Mouse (Mus musculus) hindbrain, embryonic 10.5 days (tissue): ENCODE results near the gene Stil. TPM values are rescaled to one million over a fixed set of nuclear protein-coding genes. Genes with fewer than 3 reads are reported as not detected.
"Not testable (repeated sequence)": the region's sequence is repeated elsewhere in the genome, so short reads cannot be mapped to it uniquely, and the experiment has no call there.

ENCODE experiments used
- DNase-seq: peaks from one replicate; pipeline ENCODE4 v3.0.0-alpha.2; 2017; ENCODE audit warnings: low spot score
- H3K27ac ChIP-seq: fragments of 300-500 bp; sonication (generic); 2 replicates; pipeline ENCODE4 v1.5.1; 2016; ENCODE audit warnings: mild to moderate bottlenecking, moderate library complexity
- H3K27me3 ChIP-seq: fragments of 300-500 bp; sonication (generic); 2 replicates; pipeline ENCODE4 v1.6.1; 2016; ENCODE audit warnings: mild to moderate bottlenecking; ENCODE audit not compliant: poor library complexity, insufficient read depth, severe bottlenecking
- H3K36me3 ChIP-seq: fragments of 300-500 bp; sonication (generic); 2 replicates; pipeline ENCODE4 v1.6.1; 2016; ENCODE audit warnings: mild to moderate bottlenecking, moderate library complexity
- H3K4me1 ChIP-seq: fragments of 300-500 bp; sonication (generic); replicated peaks from 2 replicates; pipeline ENCODE4 v1.6.1; 2016; ENCODE audit warnings: mild to moderate bottlenecking
- H3K4me3 ChIP-seq: fragments of 300-500 bp; sonication (generic); 2 replicates; pipeline ENCODE4 v1.5.1; 2016; ENCODE audit warnings: mild to moderate bottlenecking, moderate library complexity
- H3K9me3 ChIP-seq: fragments of 300-500 bp; sonication (generic); 2 replicates; pipeline ENCODE4 v1.6.1; 2016; ENCODE audit warnings: mild to moderate bottlenecking, moderate library complexity
- WGBS: fragments of 180-500 bp; shearing (Covaris S2); methylation state at CpG from one replicate; pipeline ENCODE4 v1.1.7; 2016; 5-methylcytosine and 5-hydroxymethylcytosine counted together
- polyA plus RNA-seq: library from polyadenylated mRNA; unstranded; fragments of >200 nt; fragmentation: Nextera tagmentation; extraction: Ambion mirVana; gene quantifications from 2 replicates; pipeline ENCODE4 v1.2.1, GENCODE M21; 2016

Gene Stil
- 15.0 and 20.0 TPM in 2 replicates for polyA plus RNA-seq

DNA sequence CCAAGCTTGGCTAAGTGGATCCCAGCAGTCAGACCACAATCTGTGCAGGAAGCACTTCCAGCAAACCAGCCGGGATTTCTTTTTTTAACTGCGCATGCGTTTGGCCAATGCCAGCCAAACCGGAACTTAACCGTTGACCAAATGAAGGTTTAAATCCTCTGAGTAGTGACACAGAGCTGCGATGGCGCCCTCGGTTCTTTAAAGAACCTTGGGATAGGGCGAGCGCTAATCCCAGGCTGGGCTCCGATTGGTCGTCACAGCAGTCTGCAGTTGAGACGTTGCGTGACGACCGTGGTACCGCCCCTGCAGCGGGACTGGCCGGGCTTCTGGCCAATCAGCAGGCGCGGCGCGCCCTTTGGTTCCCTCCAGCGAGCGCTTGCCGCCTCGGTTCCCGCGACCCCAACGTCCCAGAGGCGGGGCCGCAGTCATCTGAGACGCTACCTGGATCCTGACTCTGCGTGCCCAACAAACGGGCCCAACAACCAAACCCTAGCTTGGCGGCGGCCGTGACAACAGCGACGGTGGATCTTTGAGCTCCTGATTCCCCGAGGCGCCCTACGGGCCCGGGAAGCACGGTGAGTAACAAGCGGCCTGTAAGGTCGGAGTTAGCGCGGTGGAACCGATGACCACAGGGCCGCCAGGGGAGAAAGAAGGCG, at the start of gene Stil:
Gene Stil (plus strand): TSS at position 387 of the 656 bp plus-strand sequence.
- Histone ChIP-seq H3K27me3 (no peaks in the 10 kb centered on the region), H3K27ac (peak within 1 kb of the TSS; percentile 89), H3K4me3 (peak within 1 kb of the TSS; percentile 64), H3K36me3 (peaks cover 24% of the 10 kb centered on the region), H3K9me3 (no peaks in the 10 kb centered on the region), H3K4me1 (peaks cover 23% of the 10 kb centered on the region)
- peak; percentile 98 for DNase-seq
- WGBS: under 1% methylated on average over 52 of the region's 52 CpGs

DNA sequence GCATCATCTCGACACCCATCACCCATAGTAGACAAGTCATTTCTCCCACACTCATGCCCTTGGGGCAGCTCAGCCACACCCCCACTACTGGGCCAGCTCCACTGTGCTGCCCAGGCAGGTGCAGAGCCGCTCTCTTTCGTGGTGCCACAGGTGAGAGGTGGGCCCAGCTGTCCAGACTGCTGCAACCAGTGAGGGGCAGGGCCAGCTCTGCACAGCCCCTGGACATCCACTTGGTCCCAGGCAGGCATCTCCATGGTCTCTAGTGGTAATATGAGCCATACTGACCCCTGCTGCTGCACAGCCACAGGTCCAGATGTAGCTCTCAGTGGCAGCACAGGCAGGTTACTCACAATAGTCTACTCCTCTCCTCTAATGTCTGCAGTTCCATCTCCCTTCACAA, 46.8 kb upstream of the Stil start:
- 83% methylated on average over 3 of the region's 3 CpGs for WGBS

DNA sequence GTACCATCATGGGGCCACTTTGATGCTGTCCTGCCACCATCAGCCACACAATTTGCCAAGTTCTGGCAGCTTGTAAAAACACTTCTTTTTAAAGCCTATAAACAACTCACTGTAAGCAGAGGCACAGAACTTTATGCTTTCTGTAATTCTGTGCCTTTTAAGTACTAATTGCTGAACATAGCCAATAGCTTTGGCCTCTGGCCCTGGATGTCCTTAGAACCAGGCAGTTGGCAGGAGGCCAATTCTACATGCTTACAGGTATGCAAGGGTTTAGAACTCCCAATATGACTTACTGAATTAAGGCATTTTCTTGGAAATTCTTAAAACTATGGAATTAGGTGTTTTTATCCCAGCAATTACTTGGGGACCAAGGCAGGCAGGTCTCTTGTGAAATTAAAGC, 42.6 kb upstream of the Stil start:
- 0 out of 2 replicates have a peak, but pooled peaks cover 6% of the 10 kb centered on the region for H3K4me1 ChIP-seq
- no peaks in the 10 kb centered on the region for H3K27me3 ChIP-seq
- no peak overlapping the region for H3K27ac ChIP-seq
- no peak for DNase-seq
- peaks cover 21% of the 10 kb centered on the region for H3K36me3 ChIP-seq
- no peaks in the 10 kb centered on the region for H3K9me3 ChIP-seq
- no peak overlapping the region for H3K4me3 ChIP-seq

More for the DNA sequence above, 46.8 kb upstream of the Stil start:
- 0 out of 2 replicates have a peak, but pooled peaks cover 6% of the 10 kb centered on the region for H3K4me1 ChIP-seq
- no peak overlapping the region for H3K4me3 ChIP-seq
- peaks cover 13% of the 10 kb centered on the region; the same call in 1 of the 2 replicates for H3K27me3 ChIP-seq
- H3K36me3 ChIP-seq: no peaks in the 10 kb centered on the region
- DNase-seq: no peak
- H3K9me3 ChIP-seq: no peaks in the 10 kb centered on the region
- no peak overlapping the region for H3K27ac ChIP-seq

DNA sequence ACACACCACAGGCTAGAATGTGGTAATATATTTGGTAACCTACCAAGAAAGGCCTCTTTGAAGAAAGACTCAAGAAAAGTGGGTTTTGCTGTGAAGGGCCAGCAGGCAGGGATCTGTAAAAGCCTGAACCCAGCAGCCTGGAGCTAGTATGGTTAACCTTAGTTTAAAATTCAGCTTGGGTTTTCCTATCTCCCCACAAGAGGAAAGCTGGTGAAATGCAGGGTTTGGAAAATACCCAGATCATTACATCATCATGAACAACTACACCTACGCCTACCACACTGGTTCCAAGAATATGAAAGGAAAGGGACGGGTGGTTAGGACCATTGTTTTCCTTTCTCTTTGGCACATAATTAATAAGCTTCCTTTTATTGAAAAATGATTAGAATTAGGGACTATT, 41.7 kb upstream of the Stil start:
- DNase-seq: no peak
- peaks cover 29% of the 10 kb centered on the region for H3K36me3 ChIP-seq
- no peak overlapping the region for H3K4me3 ChIP-seq
- H3K4me1 ChIP-seq: 0 out of 2 replicates have a peak, but pooled peaks cover 3% of the 10 kb centered on the region
- H3K9me3 ChIP-seq: no peaks in the 10 kb centered on the region
- H3K27ac ChIP-seq: no peak overlapping the region
- no peaks in the 10 kb centered on the region for H3K27me3 ChIP-seq
- WGBS: 88% methylated on average over 2 of the region's 2 CpGs

DNA sequence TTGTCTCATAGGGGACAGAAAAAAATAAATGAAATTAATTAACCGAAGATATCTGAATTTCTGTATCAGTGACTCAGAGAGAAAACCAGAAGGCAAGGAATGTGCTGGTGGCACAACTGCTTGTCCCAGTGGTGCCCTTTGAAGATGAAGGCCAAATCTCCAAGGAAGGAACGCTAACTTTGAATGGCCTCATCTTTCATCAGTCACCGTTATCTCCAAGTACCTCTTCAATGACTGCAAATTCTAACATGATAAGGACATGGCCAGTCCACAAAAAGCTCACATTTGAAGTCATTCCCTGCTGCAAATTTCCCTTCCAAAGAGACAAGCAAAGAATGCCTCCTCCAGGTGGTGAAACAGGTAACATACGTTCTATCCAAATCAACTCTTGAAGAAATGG, 41.2 kb upstream of the Stil start:
- peaks cover 32% of the 10 kb centered on the region for H3K36me3 ChIP-seq
- no peaks in the 10 kb centered on the region for H3K27me3 ChIP-seq
- H3K4me1 ChIP-seq: no peaks in the 10 kb centered on the region
- H3K27ac ChIP-seq: no peak overlapping the region
- WGBS: 95% methylated on average over 4 of the region's 4 CpGs
- H3K4me3 ChIP-seq: no peak overlapping the region
- H3K9me3 ChIP-seq: no peaks in the 10 kb centered on the region
- DNase-seq: no peak

DNA sequence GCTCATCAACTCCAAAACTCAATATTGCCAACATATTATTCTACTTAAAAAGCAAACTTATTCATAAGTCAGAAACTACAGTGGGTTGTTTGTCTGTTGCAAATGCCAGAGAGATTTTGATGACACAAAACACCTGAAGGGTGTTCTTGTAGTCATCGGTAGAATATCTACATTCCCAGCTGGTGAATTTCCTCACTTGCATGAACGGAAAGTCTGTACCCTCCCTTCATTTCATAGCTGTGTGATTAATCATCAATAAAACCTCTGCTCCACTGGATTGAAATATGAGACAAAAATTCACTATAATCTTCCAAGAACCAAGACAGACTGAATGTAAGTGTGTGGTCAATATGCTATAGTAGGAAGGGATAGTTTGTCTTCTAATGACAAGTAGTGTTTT, 40.4 kb upstream of the Stil start:
- Histone ChIP-seq H3K36me3 (peaks cover 37% of the 10 kb centered on the region), H3K9me3 (no peaks in the 10 kb centered on the region), H3K27ac (no peak overlapping the region), H3K27me3 (no peaks in the 10 kb centered on the region), H3K4me3 (no peak overlapping the region), H3K4me1 (no peaks in the 10 kb centered on the region)
- no peak for DNase-seq
- WGBS: 95% methylated on average over 2 of the region's 2 CpGs

DNA sequence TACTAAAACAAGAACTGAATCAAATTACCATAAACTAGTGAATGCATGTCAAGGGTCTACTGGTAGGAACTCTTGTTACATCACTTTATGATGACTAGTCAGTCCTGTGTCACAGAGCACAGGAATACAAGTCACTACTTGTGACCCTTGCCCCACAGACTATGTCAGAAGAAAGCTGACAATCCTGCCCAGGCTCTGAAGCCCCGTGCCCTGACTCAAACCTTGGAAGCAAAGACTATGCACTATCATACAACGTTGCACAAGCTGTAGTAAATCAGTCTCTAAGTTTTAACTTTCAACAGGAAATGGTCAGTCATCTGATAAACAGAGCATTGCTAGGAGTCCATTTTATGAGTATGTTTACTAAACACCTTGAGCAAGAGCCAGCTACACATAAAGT, 39.1 kb upstream of the Stil start:
- H3K36me3 ChIP-seq: peaks cover 51% of the 10 kb centered on the region
- not testable (repeated sequence) for H3K27me3 ChIP-seq, DNase-seq, H3K4me3 ChIP-seq, H3K9me3 ChIP-seq, H3K27ac ChIP-seq, H3K4me1 ChIP-seq
- WGBS: 93% methylated on average over 2 of the region's 2 CpGs

DNA sequence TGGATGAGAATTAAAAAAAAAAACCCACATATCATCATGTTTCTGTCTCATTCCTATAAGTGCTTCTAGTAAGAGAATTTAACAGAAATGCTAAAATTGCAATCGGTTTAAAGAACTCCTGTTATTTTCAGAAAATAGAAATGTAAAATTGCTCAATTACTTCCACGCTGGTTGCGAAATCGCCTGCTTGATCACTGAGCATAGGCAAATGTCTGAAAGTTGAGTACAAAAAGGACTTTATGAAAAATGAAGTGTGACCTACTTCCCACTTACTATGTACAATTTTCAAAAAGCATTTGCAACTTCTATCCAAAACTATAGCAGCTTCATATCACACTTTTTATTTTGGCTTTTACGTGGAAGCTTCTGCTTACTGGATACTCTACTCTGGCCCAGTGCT, 29.2 kb upstream of the Stil start:
- peaks cover 34% of the 10 kb centered on the region for H3K36me3 ChIP-seq
- H3K27ac ChIP-seq: no peak overlapping the region
- DNase-seq: no peak
- WGBS: 96% methylated on average over 5 of the region's 5 CpGs
- no peaks in the 10 kb centered on the region for H3K27me3 ChIP-seq
- no peak overlapping the region for H3K4me3 ChIP-seq
- no peaks in the 10 kb centered on the region for H3K9me3 ChIP-seq
- H3K4me1 ChIP-seq: no peaks in the 10 kb centered on the region

DNA sequence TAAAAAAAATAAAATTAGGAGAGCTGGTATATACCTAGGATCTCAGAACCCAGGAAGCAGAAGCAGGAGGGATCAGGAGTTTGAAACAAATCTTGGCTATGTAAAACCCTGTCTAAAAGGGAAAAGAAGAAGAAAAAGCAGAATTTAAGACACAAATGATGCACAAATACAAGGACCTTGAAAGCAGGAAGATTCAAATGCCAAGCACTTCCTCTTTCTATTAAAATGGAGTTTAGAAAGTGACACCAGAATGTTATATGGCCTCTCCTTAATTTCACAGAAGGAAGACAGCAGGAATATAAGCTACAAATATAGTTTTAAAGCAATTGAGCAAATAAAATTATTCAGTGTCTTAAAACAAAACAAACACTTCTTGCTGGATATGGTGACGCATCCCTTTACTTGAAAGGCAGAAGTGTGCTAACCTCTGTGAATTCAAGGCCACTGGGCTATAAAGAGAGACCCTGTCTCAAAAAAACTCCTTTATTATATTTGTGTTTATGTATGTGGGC, 26.7 kb upstream of the Stil start:
- H3K9me3 ChIP-seq: no peaks in the 10 kb centered on the region
- no peaks in the 10 kb centered on the region for H3K4me1 ChIP-seq
- H3K36me3 ChIP-seq: peaks cover 9% of the 10 kb centered on the region
- no peak for DNase-seq
- WGBS: 95% methylated on average over 1 of the region's 1 CpGs
- no peak overlapping the region for H3K4me3 ChIP-seq
- no peak overlapping the region for H3K27ac ChIP-seq
- H3K27me3 ChIP-seq: no peaks in the 10 kb centered on the region

DNA sequence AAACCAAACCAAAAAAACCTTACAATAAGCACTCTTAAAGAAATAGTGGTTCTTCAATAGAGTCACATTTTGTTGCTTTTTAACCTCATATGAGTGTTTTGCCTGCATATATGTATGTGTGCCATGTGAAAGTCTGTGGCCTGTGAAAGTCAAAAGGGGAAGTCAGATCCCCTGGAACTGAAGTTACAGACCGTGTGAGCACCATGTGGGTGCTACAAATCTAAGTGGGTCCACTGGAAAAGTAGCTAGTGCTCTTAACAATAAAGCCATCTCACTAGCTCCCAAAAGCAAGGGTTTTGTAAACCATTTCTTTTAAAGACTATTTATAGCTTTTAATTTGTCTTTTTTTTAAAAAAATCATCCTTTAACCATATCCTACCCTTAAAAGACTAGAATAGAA, 17.3 kb upstream of the Stil start:
- DNase-seq: no peak
- no peaks in the 10 kb centered on the region for H3K36me3 ChIP-seq
- WGBS: 95% methylated on average over 1 of the region's 1 CpGs
- H3K4me1 ChIP-seq: peaks cover 13% of the 10 kb centered on the region
- no peak overlapping the region for H3K4me3 ChIP-seq
- H3K9me3 ChIP-seq: no peaks in the 10 kb centered on the region
- H3K27me3 ChIP-seq: no peaks in the 10 kb centered on the region
- H3K27ac ChIP-seq: no peak overlapping the region

DNA sequence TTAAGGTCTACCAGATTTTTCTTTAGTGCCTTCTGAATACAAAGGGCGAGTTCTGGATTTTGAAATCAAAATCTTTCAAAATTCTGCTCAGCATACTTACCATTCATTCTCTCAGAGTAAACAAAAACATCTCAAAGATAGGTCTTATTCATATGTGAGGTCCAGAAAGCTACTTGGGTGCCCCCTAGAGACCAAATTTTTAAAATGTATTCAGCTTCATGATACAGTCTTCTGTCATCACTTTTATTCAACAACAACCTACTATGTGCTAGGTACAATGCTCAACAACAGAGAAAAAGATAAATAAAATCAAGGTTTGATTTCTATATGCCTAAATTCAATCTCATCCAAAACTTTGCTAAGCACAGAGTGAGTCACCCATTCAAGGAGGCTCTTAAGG, 16.9 kb upstream of the Stil start:
- H3K4me3 ChIP-seq: no peak overlapping the region
- DNase-seq: no peak
- 88% methylated on average over 1 of the region's 1 CpGs for WGBS
- no peaks in the 10 kb centered on the region for H3K27me3 ChIP-seq
- H3K9me3 ChIP-seq: no peaks in the 10 kb centered on the region
- peaks cover 17% of the 10 kb centered on the region for H3K4me1 ChIP-seq
- no peaks in the 10 kb centered on the region for H3K36me3 ChIP-seq
- H3K27ac ChIP-seq: no peak overlapping the region

DNA sequence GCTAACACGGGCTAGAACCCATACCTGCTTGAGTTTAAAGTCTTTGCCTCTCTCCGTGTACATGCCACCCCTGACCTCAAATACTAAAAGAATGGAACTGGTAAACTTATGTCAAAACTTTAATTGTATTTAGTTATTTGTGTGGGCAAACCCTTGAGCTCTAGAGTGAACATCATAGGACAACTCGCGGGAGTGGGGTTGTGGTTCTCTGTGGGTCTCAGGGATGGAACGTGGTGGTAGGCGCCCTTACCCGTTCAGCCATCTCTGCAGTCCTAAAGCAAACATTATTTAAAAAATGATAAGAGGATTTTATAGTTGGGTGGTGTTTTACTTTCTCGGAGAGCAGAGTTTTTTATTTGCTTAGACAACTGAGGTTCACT, 13.8 kb upstream of the Stil start:
- Histone ChIP-seq H3K4me3 (peak overlapping the region; percentile 79), H3K4me1 (peaks cover 17% of the 10 kb centered on the region), H3K27me3 (no peaks in the 10 kb centered on the region), H3K36me3 (no peaks in the 10 kb centered on the region), H3K9me3 (no peaks in the 10 kb centered on the region), H3K27ac (peak overlapping the region; percentile 98)
- 3% methylated on average over 8 of the region's 8 CpGs for WGBS
- no peak for DNase-seq

DNA sequence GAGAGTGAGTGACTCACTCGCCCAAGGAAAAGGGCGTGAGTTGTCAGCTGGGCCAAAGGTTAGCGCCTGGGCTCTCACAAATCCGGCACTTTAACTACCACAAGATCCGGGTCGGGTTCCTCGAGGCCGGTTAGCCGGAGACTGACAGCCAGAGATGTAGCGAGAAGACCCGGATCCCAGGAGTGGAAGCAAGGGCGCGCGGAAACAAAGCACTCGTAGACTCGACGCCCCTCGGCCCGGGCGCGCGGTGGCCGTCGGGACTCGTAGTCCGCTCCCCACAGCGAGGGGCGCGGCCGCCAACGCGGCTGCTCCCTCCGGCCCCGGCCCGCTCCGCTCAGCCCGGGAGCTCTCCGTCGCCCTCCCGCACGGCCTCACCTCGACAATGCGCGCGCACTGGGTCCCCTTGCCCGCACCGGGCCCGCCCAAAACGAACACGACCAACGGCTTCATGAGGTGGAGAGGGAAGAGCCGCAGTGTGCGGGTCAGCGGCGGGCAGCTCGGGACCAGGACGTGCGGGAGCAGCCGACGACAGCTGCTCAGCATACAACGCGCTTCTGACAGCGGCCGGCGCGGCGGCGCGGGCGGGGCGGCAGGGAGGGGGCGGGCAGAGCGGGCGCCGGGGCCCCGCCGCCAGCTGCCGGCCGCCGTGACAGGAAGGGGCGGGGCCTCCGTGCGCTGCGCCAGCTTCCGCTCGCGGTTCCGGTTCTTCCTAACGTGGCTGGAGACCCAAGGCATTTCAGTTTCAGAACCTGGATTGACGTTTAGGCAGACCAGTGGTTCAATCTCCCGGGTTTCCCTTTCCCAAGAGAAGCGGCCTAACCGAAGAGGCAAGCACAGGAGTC, 13.1 kb upstream of the Stil start, which contains the start of gene Cmpk1:
Gene Cmpk1 (minus strand): TSS at position 651 of the 842 bp plus-strand sequence.
- DNase-seq: peak; percentile 85
- H3K9me3 ChIP-seq: no peaks in the 10 kb centered on the region
- 0 out of 2 replicates have a peak, but pooled peaks cover 5% of the 10 kb centered on the region for H3K27me3 ChIP-seq
- H3K36me3 ChIP-seq: no peaks in the 10 kb centered on the region
- peak within 1 kb of the TSS; percentile 98 for H3K27ac ChIP-seq
- WGBS: under 1% methylated on average over 93 of the region's 93 CpGs
- peaks cover 17% of the 10 kb centered on the region for H3K4me1 ChIP-seq
- H3K4me3 ChIP-seq: peak within 1 kb of the TSS; percentile 79
